Mouse (Mus musculus) spleen, postnatal 14 days (tissue): ENCODE measurements around the gene Iglon5.

ENCODE experiments used
- DNase-seq, 2 experiments: peaks; one replicate each; pipeline ENCODE4 v3.0.0; 2021 to 2022; ENCODE audit warnings: low spot score in 2 of 2

Gene Iglon5

GRCm38 (mm10) chr7:43427406-43427805 is 62.5 kb downstream of the Iglon5 start, which contains the start of gene Lim2:
TSS of gene Lim2 (plus strand) at chr7:43427670.
- no peak for DNase-seq

- no peak for DNase-seq
These were observed 65.8 kb downstream of the Iglon5 start for GRCm38 (mm10) chr7:43423991-43424625.

DNA sequence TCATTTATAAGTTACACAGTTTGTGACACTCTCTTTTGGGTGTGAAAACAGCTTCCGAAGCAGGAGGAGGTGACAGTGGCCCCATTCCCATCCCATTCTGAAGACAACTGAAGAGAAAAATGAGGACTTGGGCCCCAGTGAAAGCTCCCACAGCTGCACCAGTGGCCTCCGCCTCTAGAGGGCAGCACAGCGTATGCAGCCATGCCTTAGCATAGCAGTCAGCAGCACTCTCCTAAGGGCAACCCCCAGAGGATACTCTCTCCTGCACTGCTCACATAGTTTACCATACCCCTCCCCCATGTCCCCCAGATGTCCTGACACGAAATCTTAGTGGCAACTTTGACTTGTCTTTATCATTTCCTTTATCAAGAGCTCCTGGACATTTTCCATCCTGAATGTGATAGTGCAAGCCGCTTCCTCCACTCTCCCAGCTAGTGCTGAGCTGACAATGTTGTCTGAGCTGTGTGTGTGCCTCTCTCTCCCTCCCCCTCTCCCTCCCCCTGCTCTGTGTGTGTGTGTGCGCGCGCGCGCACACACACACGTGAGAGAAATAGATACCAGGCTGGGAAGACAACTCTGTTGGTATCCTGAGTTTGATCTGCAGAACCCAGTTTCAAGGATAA is 66.8 kb downstream of the Iglon5 start:
- DNase-seq: peak; percentile 63 to 79
